Mouse (Mus musculus): ENCODE measurements around the gene Rtl8c.
"Not testable (repeated sequence)": the region's sequence is repeated elsewhere in the genome, so short reads cannot be mapped to it uniquely, and the experiment has no call there.

Rtl8c gene

GRCm38 (mm10) chrX:53607242-53608121 lies at the start of gene Rtl8c:
Rtl8c (plus strand) TSS chrX:53608032.
- DNase-seq (ENCODE audit: extremely low spot score, low read depth, low spot score): no peak

GRCm38 (mm10) chrX:53579311-53579710 lies 28.5 kb upstream of the Rtl8c start:
- no peak for DNase-seq (ENCODE audit: extremely low spot score, low read depth, low spot score)

GRCm38 (mm10) chrX:53581407-53581806 lies 26.4 kb upstream of the Rtl8c start:
- not testable (repeated sequence) for DNase-seq (ENCODE audit: extremely low spot score, low read depth, low spot score)

- DNase-seq (ENCODE audit: extremely low spot score, low read depth, low spot score): not testable (repeated sequence)
Observed at GRCm38 (mm10) chrX:53583404-53583803, 24.4 kb upstream of the Rtl8c start.

GRCm38 (mm10) chrX:53599993-53600392 lies 7.8 kb upstream of the Rtl8c start:
- DNase-seq (ENCODE audit: extremely low spot score, low read depth, low spot score): not testable (repeated sequence)

GRCm38 (mm10) chrX:53606176-53606575 lies 1.7 kb upstream of the Rtl8c start:
- not testable (repeated sequence) for DNase-seq (ENCODE audit: extremely low spot score, low read depth, low spot score)

GRCm38 (mm10) chrX:53608122-53608813 lies 436 bp downstream of the Rtl8c start:
- no peak for DNase-seq (ENCODE audit: extremely low spot score, low read depth, low spot score)

GRCm38 (mm10) chrX:53608879-53609278 lies 1.0 kb downstream of the Rtl8c start, which contains the start of gene Gm14597:
Gm14597 (minus strand) TSS chrX:53608979.
- not testable (repeated sequence) for DNase-seq (ENCODE audit: extremely low spot score, low read depth, low spot score)

- DNase-seq (ENCODE audit: extremely low spot score, low read depth, low spot score): peak; percentile 52
Observed at GRCm38 (mm10) chrX:53610571-53610970, 2.7 kb downstream of the Rtl8c start.

GRCm38 (mm10) chrX:53611395-53611794 lies 3.6 kb downstream of the Rtl8c start:
- not testable (repeated sequence) for DNase-seq (ENCODE audit: extremely low spot score, low read depth, low spot score)

GRCm38 (mm10) chrX:53638107-53638506 lies 30.3 kb downstream of the Rtl8c start:
- not testable (repeated sequence) for DNase-seq (ENCODE audit: extremely low spot score, low read depth, low spot score)

- DNase-seq (ENCODE audit: extremely low spot score, low read depth, low spot score): not testable (repeated sequence)
Observed at GRCm38 (mm10) chrX:53642604-53642979, 34.8 kb downstream of the Rtl8c start.

GRCm38 (mm10) chrX:53642980-53643961 lies 35.4 kb downstream of the Rtl8c start, which contains the start of gene Rtl8a:
Rtl8a (minus strand) TSS chrX:53643682.
- peak; percentile 33 for DNase-seq (ENCODE audit: extremely low spot score, low read depth, low spot score)

- DNase-seq (ENCODE audit: extremely low spot score, low read depth, low spot score): no peak
Observed at GRCm38 (mm10) chrX:53645885-53646284, 38.1 kb downstream of the Rtl8c start.

- not testable (repeated sequence) for DNase-seq (ENCODE audit: extremely low spot score, low read depth, low spot score)
Observed at GRCm38 (mm10) chrX:53652917-53653316, 45.1 kb downstream of the Rtl8c start.

All from hindlimb bud, embryonic 11.5 days (tissue).